Mouse (Mus musculus) left cerebral cortex, adult 2 months (tissue): ENCODE measurements at regions not wholly inside any gene's neighbourhood (a gene's known extent, or its start where the extent isn't known, plus 50 kb on each side); places are given as distances from the start of the nearest gene placed in this dataset.
A peak's percentile ranks its signal among the peaks of the same experiment; 100 is the strongest.

Source experiments
- DNase-seq, 2 experiments: peaks; one replicate each; pipeline ENCODE4 v3.0.0; 2021 to 2022; ENCODE audit warnings: low spot score in 2 of 2, mixed read lengths in 1 of 2; ENCODE audit errors: extremely low spot score in 1 of 2
- H3K27ac ChIP-seq: fragments of 200-600 bp; 2 replicates; pipeline ENCODE4 v1.8.1; 2022
- H3K4me3 ChIP-seq: fragments of 200-600 bp; 2 replicates; pipeline ENCODE4 v1.8.1; 2022
- CTCF ChIP-seq: fragments of 200-600 bp; IDR thresholded peaks from 2 replicates; pipeline ENCODE4 v1.8.1; 2022; ENCODE audit warnings: antibody characterized with exemption, mild to moderate bottlenecking, moderate library complexity
- intact Hi-C: fragments of 180-260 bp; cut with DNase I; formaldehyde crosslinking; loops from one replicate; pipeline ENCODE4 v1.15.1; 2025

GRCm38 (mm10) chr12:77901254-77901653 is 292.8 kb upstream of the Gm6657 start:
- no peak overlapping the region for H3K4me3 ChIP-seq
- intact Hi-C loops = no loop called here

GRCm38 (mm10) chr12:77912863-77913554 is 281.0 kb upstream of the Gm6657 start:
- no peak for DNase-seq
- H3K4me3 ChIP-seq = no peak overlapping the region
- no peak for TF ChIP-seq CTCF
- no peak overlapping the region for H3K27ac ChIP-seq
- intact Hi-C loops = no loop called here

More at GRCm38 (mm10) chr12:77901254-77901653, 292.8 kb upstream of the Gm6657 start:
- TF ChIP-seq CTCF = no peak
- H3K27ac ChIP-seq = no peak overlapping the region
- no peak for DNase-seq

- TF ChIP-seq CTCF = no peak
- no peak overlapping the region for H3K4me3 ChIP-seq
- H3K27ac ChIP-seq = no peak overlapping the region
- intact Hi-C loops = no loop called here
- DNase-seq = no peak
Measured at GRCm38 (mm10) chr12:77928729-77929128, 265.3 kb upstream of the Gm6657 start.

GRCm38 (mm10) chr12:77929571-77929970 is 264.5 kb upstream of the Gm6657 start:
- DNase-seq = no peak
- Histone ChIP-seq H3K27ac (no peak overlapping the region), H3K4me3 (no peak overlapping the region)
- intact Hi-C loops = no loop called here
- no peak for TF ChIP-seq CTCF

GRCm38 (mm10) chr12:77943960-77944359 is 250.1 kb upstream of the Gm6657 start:
- H3K27ac ChIP-seq = no peak overlapping the region
- TF ChIP-seq CTCF = no peak
- intact Hi-C loops = no loop called here
- H3K4me3 ChIP-seq = no peak overlapping the region
- DNase-seq = no peak

GRCm38 (mm10) chr12:77949474-77950017 is 244.5 kb upstream of the Gm6657 start:
- Histone ChIP-seq H3K27ac (no peak overlapping the region), H3K4me3 (peak overlapping the region; percentile 40)
- intact Hi-C loops = no loop called here
- no peak for TF ChIP-seq CTCF
- peak; percentile 24 to 35 for DNase-seq

- H3K27ac ChIP-seq = no peak overlapping the region
- DNase-seq = no peak
- no peak for TF ChIP-seq CTCF
- no peak overlapping the region for H3K4me3 ChIP-seq
- intact Hi-C loops = no loop called here
Measured at GRCm38 (mm10) chr12:77952492-77952891, 241.6 kb upstream of the Gm6657 start.

GRCm38 (mm10) chr12:77962631-77963030 is 231.4 kb upstream of the Gm6657 start:
- intact Hi-C loops = no loop called here
- DNase-seq = no peak
- Histone ChIP-seq H3K4me3 (no peak overlapping the region), H3K27ac (no peak overlapping the region)
- TF ChIP-seq CTCF = no peak

GRCm38 (mm10) chr12:77968543-77968942 is 225.5 kb upstream of the Gm6657 start:
- no peak for TF ChIP-seq CTCF
- intact Hi-C loops = no loop called here
- no peak for DNase-seq
- Histone ChIP-seq H3K27ac (no peak overlapping the region), H3K4me3 (no peak overlapping the region)

- TF ChIP-seq CTCF = no peak
- intact Hi-C loops = no loop called here
- DNase-seq = no peak
- Histone ChIP-seq H3K4me3 (no peak overlapping the region), H3K27ac (no peak overlapping the region)
Measured at GRCm38 (mm10) chr12:77970026-77970425, 224.0 kb upstream of the Gm6657 start.

GRCm38 (mm10) chr12:77972165-77972564 is 221.9 kb upstream of the Gm6657 start:
- Histone ChIP-seq H3K27ac (no peak overlapping the region), H3K4me3 (no peak overlapping the region)
- intact Hi-C loops = no loop called here
- DNase-seq = peak in 1 of 2 experiments; percentile 13
- no peak for TF ChIP-seq CTCF

GRCm38 (mm10) chr12:77976952-77977351 is 217.1 kb upstream of the Gm6657 start:
- DNase-seq = no peak
- intact Hi-C loops = no loop called here
- Histone ChIP-seq H3K4me3 (no peak overlapping the region), H3K27ac (no peak overlapping the region)
- TF ChIP-seq CTCF = no peak

GRCm38 (mm10) chr12:77986738-77987137 is 207.3 kb upstream of the Gm6657 start:
- no peak for TF ChIP-seq CTCF

More at GRCm38 (mm10) chr12:77986738-77987137, 207.3 kb upstream of the Gm6657 start:
- intact Hi-C loops = no loop called here
- DNase-seq = no peak
- no peak overlapping the region for H3K27ac ChIP-seq
- H3K4me3 ChIP-seq = no peak overlapping the region
